Mouse (Mus musculus) forebrain, embryonic 10.5 days (tissue): ENCODE results near the gene Car7. TPM values are rescaled to one million over a fixed set of nuclear protein-coding genes. Genes with fewer than 3 reads are reported as not detected.

ENCODE experiments used
- DNase-seq: peaks from one replicate; pipeline ENCODE4 v3.0.0-alpha.2; 2017; ENCODE audit warnings: low spot score; ENCODE audit errors: extremely low spot score
- H3K27ac ChIP-seq: fragments of 300-500 bp; sonication (generic); 2 replicates; pipeline ENCODE4 v1.5.1; 2016; ENCODE audit warnings: mild to moderate bottlenecking
- H3K27me3 ChIP-seq: fragments of 300-500 bp; sonication (generic); 2 replicates; pipeline ENCODE4 v1.6.1; 2016; ENCODE audit warnings: mild to moderate bottlenecking; ENCODE audit not compliant: poor library complexity, severe bottlenecking
- H3K36me3 ChIP-seq: fragments of 300-500 bp; sonication (generic); replicated peaks from 2 replicates; pipeline ENCODE4 v1.6.1; 2016; ENCODE audit warnings: mild to moderate bottlenecking, moderate library complexity
- H3K4me1 ChIP-seq: fragments of 300-500 bp; sonication (generic); 2 replicates; pipeline ENCODE4 v1.6.1; 2016
- H3K4me3 ChIP-seq: fragments of 300-500 bp; sonication (generic); 2 replicates; pipeline ENCODE4 v1.5.1; 2016; ENCODE audit warnings: mild to moderate bottlenecking, moderate library complexity
- H3K9me3 ChIP-seq: fragments of 300-500 bp; sonication (generic); 2 replicates; pipeline ENCODE4 v1.6.1; 2016; ENCODE audit warnings: mild to moderate bottlenecking, moderate library complexity
- WGBS: fragments of 180-500 bp; shearing (Covaris S2); methylation state at CpG from one replicate; pipeline ENCODE4 v1.1.7; 2016; 5-methylcytosine and 5-hydroxymethylcytosine counted together
- polyA plus RNA-seq: library from polyadenylated mRNA; unstranded; fragments of >200 nt; fragmentation: Nextera tagmentation; extraction: Ambion mirVana; gene quantifications from 2 replicates; pipeline ENCODE4 v1.2.1, GENCODE M21; 2016

The Car7 gene
- 1.1 and 1.3 TPM in 2 replicates for polyA plus RNA-seq

- H3K4me1 ChIP-seq, result peaks cover 26% of the 10 kb centered on the region
- peaks cover 33% of the 10 kb centered on the region for H3K27me3 ChIP-seq
- peak within 1 kb of the TSS; percentile 97 for H3K27ac ChIP-seq
- H3K4me3 ChIP-seq, result peak within 1 kb of the TSS; percentile 95
- H3K9me3 ChIP-seq, result no peaks in the 10 kb centered on the region
- H3K36me3 ChIP-seq, result peaks cover 24% of the 10 kb centered on the region
- peak; percentile 89 for DNase-seq
- under 1% methylated on average over 70 of the region's 70 CpGs for WGBS
Measured at GRCm38 (mm10) chr8:104533971-104534778, at the start of gene Car7, which contains the start of gene Nae1. Car7 (plus strand) TSS chr8:104534689. Nae1 (minus strand) TSS chr8:104534637.

GRCm38 (mm10) chr8:104509061-104510006 lies 25.2 kb upstream of the Car7 start, which contains the start of gene Terb1:
Terb1 (minus strand) TSS chr8:104509910.
- 2% methylated on average over 64 of the region's 64 CpGs for WGBS
- DNase-seq, result peak; percentile 36
- peak within 1 kb of the TSS; percentile 80 for H3K27ac ChIP-seq

GRCm38 (mm10) chr8:104510134-104510533 lies 24.4 kb upstream of the Car7 start:
- Histone ChIP-seq H3K4me3 (peak overlapping the region; percentile 75; the same call in 1 of the 2 replicates), H3K4me1 (peaks cover 13% of the 10 kb centered on the region), H3K36me3 (peaks cover 26% of the 10 kb centered on the region), H3K9me3 (no peaks in the 10 kb centered on the region), H3K27ac (no peak overlapping the region), H3K27me3 (0 out of 2 replicates have a peak, but pooled peaks cover 5% of the 10 kb centered on the region)
- WGBS, result 79% methylated on average over 3 of the region's 3 CpGs
- DNase-seq, result no peak

More at GRCm38 (mm10) chr8:104509061-104510006, 25.2 kb upstream of the Car7 start, which contains the start of gene Terb1:
- H3K4me3 ChIP-seq, result peak within 1 kb of the TSS; percentile 75
- H3K27me3 ChIP-seq, result 0 out of 2 replicates have a peak, but pooled peaks cover 5% of the 10 kb centered on the region
- H3K36me3 ChIP-seq, result peaks cover 18% of the 10 kb centered on the region
- H3K9me3 ChIP-seq, result no peaks in the 10 kb centered on the region
- peaks cover 13% of the 10 kb centered on the region for H3K4me1 ChIP-seq

GRCm38 (mm10) chr8:104517872-104518271 lies 16.6 kb upstream of the Car7 start:
- no peak for DNase-seq
- no peaks in the 10 kb centered on the region for H3K4me1 ChIP-seq
- H3K9me3 ChIP-seq, result no peaks in the 10 kb centered on the region
- H3K27ac ChIP-seq, result no peak overlapping the region
- H3K4me3 ChIP-seq, result no peak overlapping the region
- 89% methylated on average over 5 of the region's 5 CpGs for WGBS
- no peaks in the 10 kb centered on the region for H3K27me3 ChIP-seq
- H3K36me3 ChIP-seq, result peaks cover 86% of the 10 kb centered on the region

GRCm38 (mm10) chr8:104529671-104530070 lies 4.8 kb upstream of the Car7 start:
- Histone ChIP-seq H3K4me3 (no peak overlapping the region), H3K27me3 (no peaks in the 10 kb centered on the region), H3K36me3 (peaks cover 62% of the 10 kb centered on the region), H3K9me3 (no peaks in the 10 kb centered on the region), H3K27ac (no peak overlapping the region), H3K4me1 (peaks cover 17% of the 10 kb centered on the region)
- 92% methylated on average over 6 of the region's 6 CpGs for WGBS
- no peak for DNase-seq

GRCm38 (mm10) chr8:104533551-104533950 lies 938 bp upstream of the Car7 start:
- DNase-seq, result no peak
- Histone ChIP-seq H3K4me3 (peak overlapping the region; percentile 95), H3K36me3 (peaks cover 27% of the 10 kb centered on the region), H3K27ac (peak overlapping the region; percentile 97), H3K27me3 (peaks cover 27% of the 10 kb centered on the region), H3K4me1 (peaks cover 26% of the 10 kb centered on the region), H3K9me3 (no peaks in the 10 kb centered on the region)
- 23% methylated on average over 7 of the region's 7 CpGs for WGBS

GRCm38 (mm10) chr8:104534779-104535141 lies 271 bp downstream of the Car7 start:
- no peaks in the 10 kb centered on the region for H3K9me3 ChIP-seq
- H3K36me3 ChIP-seq, result peaks cover 18% of the 10 kb centered on the region
- H3K27me3 ChIP-seq, result peaks cover 39% of the 10 kb centered on the region
- peak overlapping the region; percentile 95 for H3K4me3 ChIP-seq
- H3K4me1 ChIP-seq, result peaks cover 26% of the 10 kb centered on the region
- peak overlapping the region; percentile 97 for H3K27ac ChIP-seq
- 16% methylated on average over 9 of the region's 9 CpGs for WGBS
- DNase-seq, result no peak

GRCm38 (mm10) chr8:104535378-104535777 lies 889 bp downstream of the Car7 start:
- Histone ChIP-seq H3K4me3 (peak overlapping the region; percentile 95), H3K4me1 (peaks cover 28% of the 10 kb centered on the region), H3K27ac (no peak overlapping the region), H3K36me3 (peaks cover 12% of the 10 kb centered on the region), H3K27me3 (peaks cover 45% of the 10 kb centered on the region), H3K9me3 (no peaks in the 10 kb centered on the region)
- no peak for DNase-seq
- whole genome bisulfite sequencing, result 45% methylated on average over 7 of the region's 7 CpGs

- WGBS, result 85% methylated on average over 4 of the region's 4 CpGs
- no peak for DNase-seq
- H3K27ac ChIP-seq, result no peak overlapping the region
- peaks cover 10% of the 10 kb centered on the region for H3K36me3 ChIP-seq
- no peak overlapping the region for H3K4me3 ChIP-seq
- peaks cover 52% of the 10 kb centered on the region for H3K27me3 ChIP-seq
- H3K4me1 ChIP-seq, result peaks cover 35% of the 10 kb centered on the region
- H3K9me3 ChIP-seq, result no peaks in the 10 kb centered on the region
Measured at GRCm38 (mm10) chr8:104536028-104536427, 1.5 kb downstream of the Car7 start.

- Histone ChIP-seq H3K4me3 (no peak overlapping the region), H3K4me1 (peaks cover 33% of the 10 kb centered on the region), H3K27me3 (peaks cover 80% of the 10 kb centered on the region), H3K9me3 (no peaks in the 10 kb centered on the region), H3K27ac (no peak overlapping the region), H3K36me3 (no peaks in the 10 kb centered on the region)
- WGBS, result 87% methylated on average over 4 of the region's 4 CpGs
- no peak for DNase-seq
Measured at GRCm38 (mm10) chr8:104538896-104539295, 4.4 kb downstream of the Car7 start.

GRCm38 (mm10) chr8:104539566-104539965 lies 5.1 kb downstream of the Car7 start:
- no peaks in the 10 kb centered on the region for H3K36me3 ChIP-seq
- DNase-seq, result no peak
- H3K27me3 ChIP-seq, result peaks cover 87% of the 10 kb centered on the region
- H3K4me3 ChIP-seq, result no peak overlapping the region
- no peak overlapping the region for H3K27ac ChIP-seq
- peaks cover 30% of the 10 kb centered on the region for H3K4me1 ChIP-seq
- 94% methylated on average over 2 of the region's 2 CpGs for WGBS
- no peaks in the 10 kb centered on the region for H3K9me3 ChIP-seq

- Histone ChIP-seq H3K27me3 (peaks cover 90% of the 10 kb centered on the region), H3K4me3 (peak overlapping the region; percentile 62), H3K9me3 (no peaks in the 10 kb centered on the region), H3K4me1 (peaks cover 24% of the 10 kb centered on the region), H3K27ac (no peak overlapping the region), H3K36me3 (no peaks in the 10 kb centered on the region)
- no peak for DNase-seq
- WGBS, result 34% methylated on average over 7 of the region's 7 CpGs
Measured at GRCm38 (mm10) chr8:104540238-104540637, 5.7 kb downstream of the Car7 start.
